Mouse (Mus musculus): ENCODE measurements at regions not wholly inside any gene's neighbourhood (a gene's known extent, or its start where the extent isn't known, plus 50 kb on each side); places are given as distances from the start of the nearest gene placed in this dataset.

GRCm38 (mm10) chr3:137029546-137029945, 311.3 kb upstream of the Emcn start:
- peak; percentile 45 for DNase-seq (ENCODE audit: low spot score)
- Histone ChIP-seq H3K36me3 (ENCODE audit: control insufficient read depth, insufficient read depth, low read length) (no peaks in the 10 kb centered on the region), H3K27me3 (replicated peaks; ENCODE audit: control insufficient read depth, insufficient read depth, low read length) (no peaks in the 10 kb centered on the region), H3K9me3 (replicated peaks; ENCODE audit: control insufficient read depth, low read length) (no peaks in the 10 kb centered on the region), H3K27ac (ENCODE audit: low read depth, low read length) (no peak overlapping the region), H3K9ac (ENCODE audit: low read length) (no peak overlapping the region), H3K4me1 (ENCODE audit: control insufficient read depth, insufficient read depth, low read length) (no peaks in the 10 kb centered on the region), H3K4me2 (ENCODE audit: low read length) (no peak overlapping the region), H3K4me3 (ENCODE audit: low read depth, low read length) (no peak overlapping the region)
- ATAC-seq = peak; percentile 48; the same call in 1 of the 2 replicates
- 10% methylated on average over 2 of the region's 2 CpGs for WGBS

GRCm38 (mm10) chr3:137032802-137033201, 308.1 kb upstream of the Emcn start:
- H3K27ac ChIP-seq (ENCODE audit: low read depth, low read length) = no peak overlapping the region
- ATAC-seq = no peak
- WGBS = 77% methylated on average over 2 of the region's 2 CpGs

GRCm38 (mm10) chr3:137039638-137040037, 301.2 kb upstream of the Emcn start:
- Histone ChIP-seq H3K27me3 (replicated peaks; ENCODE audit: control insufficient read depth, insufficient read depth, low read length) (no peaks in the 10 kb centered on the region), H3K36me3 (ENCODE audit: control insufficient read depth, insufficient read depth, low read length) (no peaks in the 10 kb centered on the region), H3K4me3 (ENCODE audit: low read depth, low read length) (no peak overlapping the region), H3K9ac (ENCODE audit: low read length) (no peak overlapping the region), H3K4me1 (ENCODE audit: control insufficient read depth, insufficient read depth, low read length) (no peaks in the 10 kb centered on the region), H3K9me3 (replicated peaks; ENCODE audit: control insufficient read depth, low read length) (no peaks in the 10 kb centered on the region), H3K27ac (ENCODE audit: low read depth, low read length) (no peak overlapping the region), H3K4me2 (ENCODE audit: low read length) (no peak overlapping the region)
- ATAC-seq (no peak), DNase-seq (ENCODE audit: low spot score) (no peak)
- 92% methylated on average over 8 of the region's 8 CpGs for WGBS

More at GRCm38 (mm10) chr3:137032802-137033201, 308.1 kb upstream of the Emcn start:
- no peak for DNase-seq (ENCODE audit: low spot score)
- Histone ChIP-seq H3K9ac (ENCODE audit: low read length) (no peak overlapping the region), H3K4me1 (ENCODE audit: control insufficient read depth, insufficient read depth, low read length) (no peaks in the 10 kb centered on the region), H3K4me3 (ENCODE audit: low read depth, low read length) (no peak overlapping the region), H3K27me3 (replicated peaks; ENCODE audit: control insufficient read depth, insufficient read depth, low read length) (no peaks in the 10 kb centered on the region), H3K9me3 (replicated peaks; ENCODE audit: control insufficient read depth, low read length) (no peaks in the 10 kb centered on the region), H3K36me3 (ENCODE audit: control insufficient read depth, insufficient read depth, low read length) (no peaks in the 10 kb centered on the region), H3K4me2 (ENCODE audit: low read length) (no peak overlapping the region)

GRCm38 (mm10) chr3:137056544-137057224, 284.2 kb upstream of the Emcn start:
- ATAC-seq (peak; percentile 60), DNase-seq (ENCODE audit: low spot score) (peak; percentile 76)
- no peak overlapping the region for H3K4me3 ChIP-seq (ENCODE audit: low read depth, low read length)
- no peak overlapping the region; the same call in 1 of the 2 replicates for H3K9ac ChIP-seq (ENCODE audit: low read length)
- no peaks in the 10 kb centered on the region for H3K9me3 ChIP-seq (replicated peaks; ENCODE audit: control insufficient read depth, low read length)
- 13% methylated on average over 6 of the region's 6 CpGs for WGBS
- H3K27ac ChIP-seq (ENCODE audit: low read depth, low read length) = peak overlapping the region; percentile 65
- H3K27me3 ChIP-seq (replicated peaks; ENCODE audit: control insufficient read depth, insufficient read depth, low read length) = no peaks in the 10 kb centered on the region
- H3K4me1 ChIP-seq (ENCODE audit: control insufficient read depth, insufficient read depth, low read length) = peaks cover 21% of the 10 kb centered on the region
- peak overlapping the region; percentile 32 for H3K4me2 ChIP-seq (ENCODE audit: low read length)
- no peaks in the 10 kb centered on the region for H3K36me3 ChIP-seq (ENCODE audit: control insufficient read depth, insufficient read depth, low read length)

GRCm38 (mm10) chr3:137057225-137057910, 283.5 kb upstream of the Emcn start:
- ATAC-seq (peak; percentile 98), DNase-seq (ENCODE audit: low spot score) (peak; percentile 98)
- no peaks in the 10 kb centered on the region for H3K27me3 ChIP-seq (replicated peaks; ENCODE audit: control insufficient read depth, insufficient read depth, low read length)
- no peak overlapping the region; the same call in 1 of the 2 replicates for H3K9ac ChIP-seq (ENCODE audit: low read length)
- WGBS = 6% methylated on average over 6 of the region's 6 CpGs
- peak overlapping the region; percentile 65 for H3K27ac ChIP-seq (ENCODE audit: low read depth, low read length)
- no peak overlapping the region for H3K4me3 ChIP-seq (ENCODE audit: low read depth, low read length)
- no peaks in the 10 kb centered on the region for H3K36me3 ChIP-seq (ENCODE audit: control insufficient read depth, insufficient read depth, low read length)
- peak overlapping the region; percentile 32 for H3K4me2 ChIP-seq (ENCODE audit: low read length)
- H3K9me3 ChIP-seq (replicated peaks; ENCODE audit: control insufficient read depth, low read length) = no peaks in the 10 kb centered on the region
- peaks cover 21% of the 10 kb centered on the region for H3K4me1 ChIP-seq (ENCODE audit: control insufficient read depth, insufficient read depth, low read length)

GRCm38 (mm10) chr3:137057911-137058260, 283.0 kb upstream of the Emcn start:
- no peaks in the 10 kb centered on the region for H3K9me3 ChIP-seq (replicated peaks; ENCODE audit: control insufficient read depth, low read length)
- no peak overlapping the region for H3K9ac ChIP-seq (ENCODE audit: low read length)
- 37% methylated on average over 4 of the region's 4 CpGs for WGBS
- DNase-seq (ENCODE audit: low spot score) (no peak), ATAC-seq (no peak)
- no peaks in the 10 kb centered on the region for H3K36me3 ChIP-seq (ENCODE audit: control insufficient read depth, insufficient read depth, low read length)
- no peak overlapping the region; the same call in 1 of the 2 replicates for H3K4me2 ChIP-seq (ENCODE audit: low read length)
- H3K27me3 ChIP-seq (replicated peaks; ENCODE audit: control insufficient read depth, insufficient read depth, low read length) = no peaks in the 10 kb centered on the region
- H3K4me3 ChIP-seq (ENCODE audit: low read depth, low read length) = no peak overlapping the region
- peak overlapping the region; percentile 65 for H3K27ac ChIP-seq (ENCODE audit: low read depth, low read length)
- peaks cover 21% of the 10 kb centered on the region for H3K4me1 ChIP-seq (ENCODE audit: control insufficient read depth, insufficient read depth, low read length)

GRCm38 (mm10) chr3:137062067-137062466, 278.8 kb upstream of the Emcn start:
- ATAC-seq = no peak
- Histone ChIP-seq H3K9ac (ENCODE audit: low read length) (no peak overlapping the region), H3K36me3 (ENCODE audit: control insufficient read depth, insufficient read depth, low read length) (no peaks in the 10 kb centered on the region), H3K27ac (ENCODE audit: low read depth, low read length) (no peak overlapping the region), H3K4me2 (ENCODE audit: low read length) (no peak overlapping the region), H3K4me1 (ENCODE audit: control insufficient read depth, insufficient read depth, low read length) (peaks cover 11% of the 10 kb centered on the region), H3K9me3 (replicated peaks; ENCODE audit: control insufficient read depth, low read length) (no peaks in the 10 kb centered on the region), H3K27me3 (replicated peaks; ENCODE audit: control insufficient read depth, insufficient read depth, low read length) (no peaks in the 10 kb centered on the region), H3K4me3 (ENCODE audit: low read depth, low read length) (no peak overlapping the region)
- WGBS = 82% methylated on average over 2 of the region's 2 CpGs
- DNase-seq (ENCODE audit: low spot score) = no peak

- 87% methylated on average over 1 of the region's 1 CpGs for WGBS
- H3K9me3 ChIP-seq (replicated peaks; ENCODE audit: control insufficient read depth, low read length) = no peaks in the 10 kb centered on the region
- no peak overlapping the region for H3K4me2 ChIP-seq (ENCODE audit: low read length)
- no peaks in the 10 kb centered on the region for H3K27me3 ChIP-seq (replicated peaks; ENCODE audit: control insufficient read depth, insufficient read depth, low read length)
- H3K36me3 ChIP-seq (ENCODE audit: control insufficient read depth, insufficient read depth, low read length) = no peaks in the 10 kb centered on the region
- DNase-seq (ENCODE audit: low spot score) (no peak), ATAC-seq (no peak)
- H3K9ac ChIP-seq (ENCODE audit: low read length) = no peak overlapping the region
- H3K4me1 ChIP-seq (ENCODE audit: control insufficient read depth, insufficient read depth, low read length) = no peaks in the 10 kb centered on the region
- H3K4me3 ChIP-seq (ENCODE audit: low read depth, low read length) = no peak overlapping the region
- no peak overlapping the region for H3K27ac ChIP-seq (ENCODE audit: low read depth, low read length)
Measured at GRCm38 (mm10) chr3:137067336-137067735, 273.5 kb upstream of the Emcn start.

GRCm38 (mm10) chr3:137069334-137069733, 271.5 kb upstream of the Emcn start:
- Histone ChIP-seq H3K9ac (ENCODE audit: low read length) (no peak overlapping the region), H3K4me3 (ENCODE audit: low read depth, low read length) (no peak overlapping the region), H3K27me3 (replicated peaks; ENCODE audit: control insufficient read depth, insufficient read depth, low read length) (no peaks in the 10 kb centered on the region), H3K9me3 (replicated peaks; ENCODE audit: control insufficient read depth, low read length) (no peaks in the 10 kb centered on the region), H3K4me2 (ENCODE audit: low read length) (no peak overlapping the region), H3K36me3 (ENCODE audit: control insufficient read depth, insufficient read depth, low read length) (no peaks in the 10 kb centered on the region), H3K4me1 (ENCODE audit: control insufficient read depth, insufficient read depth, low read length) (no peaks in the 10 kb centered on the region), H3K27ac (ENCODE audit: low read depth, low read length) (no peak overlapping the region)
- 95% methylated on average over 3 of the region's 3 CpGs for WGBS
- DNase-seq (ENCODE audit: low spot score) (no peak), ATAC-seq (no peak)

All from forebrain, embryonic 14.5 days (tissue).